In genomic region chr6:108663241-108664194, GRCm38 (mm10) we compare ENCODE assay signal across 9 mouse cellular contexts. TPM values are rescaled to one million over a fixed set of nuclear protein-coding genes. Genes with fewer than 3 reads are reported as not detected.
DNase-seq lines count a peak whose midpoint lies in the region; ATAC-seq lines count a peak whose summit lies in the region.
"Had no signal": no experiment of that assay in that cellular context is flagged by ENCODE, and none has a peak within 500 bp of the region (broad histone marks: within the 10 kb centered on the region; RNA-seq: fewer than 3 reads in every experiment).

No protein-coding gene starts in this region.

- no peak for DNase-seq in heart, postnatal 4 days
- no peak for DNase-seq in midbrain, embryonic 11.5 days (ENCODE audit: low spot score, missing footprints)
- no peak for DNase-seq in left cerebral cortex, adult 8-10 months (ENCODE audit: low spot score in 2 of 2)
- no peak for DNase-seq in frontal cortex, postnatal 25 days (ENCODE audit: low spot score in 2 of 2)
- DNase-seq: right cerebral cortex, postnatal 25 days had no signal

- WGBS in heart, embryonic 11.5 days (ENCODE audit: insufficient replicate concordance): 76% methylated on average over 8 of the region's 8 CpGs
- 84% methylated on average over 8 of the region's 8 CpGs for WGBS in midbrain, embryonic 16.5 days
- WGBS in midbrain, embryonic 11.5 days: 86% methylated on average over 8 of the region's 8 CpGs
- WGBS in intestine, embryonic 15.5 days: 63% methylated on average over 8 of the region's 8 CpGs
- 69% methylated on average over 8 of the region's 8 CpGs for WGBS in stomach, embryonic 16.5 days

- H3K4me2 ChIP-seq in heart, embryonic 11.5 days: peak overlapping the region; percentile 84
- peak overlapping the region; percentile 25 for H3K4me2 ChIP-seq in midbrain, embryonic 16.5 days (ENCODE audit: low read length)
- no peak overlapping the region for H3K4me2 ChIP-seq in midbrain, embryonic 11.5 days
- peak overlapping the region; percentile 82 for H3K4me2 ChIP-seq in intestine, embryonic 15.5 days (replicated peaks)
- H3K4me2 ChIP-seq in stomach, embryonic 16.5 days (ENCODE audit: low read depth, low read length): peak overlapping the region; percentile 86

- peaks cover 25% of the 10 kb centered on the region for H3K4me1 ChIP-seq in heart, embryonic 11.5 days (ENCODE audit: control insufficient read depth, insufficient read depth, low read length)
- peaks cover 14% of the 10 kb centered on the region for H3K4me1 ChIP-seq in midbrain, embryonic 16.5 days (ENCODE audit: control insufficient read depth, insufficient read depth, low read length)
- H3K4me1 ChIP-seq in midbrain, embryonic 11.5 days (ENCODE audit: control insufficient read depth, insufficient read depth, low read length): peaks cover 13% of the 10 kb centered on the region
- H3K4me1 ChIP-seq in intestine, embryonic 15.5 days (replicated peaks): peaks cover 27% of the 10 kb centered on the region
- H3K4me1 ChIP-seq in stomach, embryonic 16.5 days (ENCODE audit: control insufficient read depth, insufficient read depth, low read length): peaks cover 38% of the 10 kb centered on the region

- ATAC-seq in heart, embryonic 11.5 days (replicated peaks; ENCODE audit: insufficient number of reproducible peaks, low FRiP score, low TSS enrichment): no peak
- ATAC-seq in midbrain, embryonic 16.5 days: no peak
- ATAC-seq in midbrain, embryonic 11.5 days (ENCODE audit: low FRiP score): no peak
- no peak for ATAC-seq in intestine, embryonic 15.5 days
- no peak for ATAC-seq in stomach, embryonic 16.5 days (ENCODE audit: insufficient read depth, low FRiP score)

- H3K9me3 ChIP-seq in heart, embryonic 11.5 days (replicated peaks; ENCODE audit: control insufficient read depth, low read length): no peaks in the 10 kb centered on the region
- no peaks in the 10 kb centered on the region for H3K9me3 ChIP-seq in midbrain, embryonic 16.5 days (replicated peaks; ENCODE audit: control insufficient read depth, low read length, poor library complexity, severe bottlenecking)
- H3K9me3 ChIP-seq in midbrain, embryonic 11.5 days (ENCODE audit: control insufficient read depth, low read length): no peaks in the 10 kb centered on the region
- H3K9me3 ChIP-seq in intestine, embryonic 15.5 days: no peaks in the 10 kb centered on the region
- no peaks in the 10 kb centered on the region for H3K9me3 ChIP-seq in stomach, embryonic 16.5 days (replicated peaks; ENCODE audit: control insufficient read depth, low read length)

- no peaks in the 10 kb centered on the region for H3K27me3 ChIP-seq in heart, embryonic 11.5 days (ENCODE audit: control insufficient read depth, insufficient read depth, low read length)
- H3K27me3 ChIP-seq in midbrain, embryonic 16.5 days (ENCODE audit: control insufficient read depth, insufficient read depth, low read depth, low read length): no peaks in the 10 kb centered on the region; the same call in 1 of the 2 replicates
- peaks cover 16% of the 10 kb centered on the region for H3K27me3 ChIP-seq in midbrain, embryonic 11.5 days (ENCODE audit: control insufficient read depth, insufficient read depth, low read length)
- no peaks in the 10 kb centered on the region for H3K27me3 ChIP-seq in intestine, embryonic 15.5 days (replicated peaks)
- no peaks in the 10 kb centered on the region for H3K27me3 ChIP-seq in stomach, embryonic 16.5 days (ENCODE audit: control insufficient read depth, insufficient read depth, low read length)

- H3K9ac ChIP-seq in heart, embryonic 11.5 days (ENCODE audit: low read depth, low read length): no peak overlapping the region
- H3K9ac ChIP-seq in midbrain, embryonic 16.5 days (ENCODE audit: low read depth, low read length): no peak overlapping the region
- H3K9ac ChIP-seq in midbrain, embryonic 11.5 days (ENCODE audit: low read length): no peak overlapping the region
- H3K9ac ChIP-seq in intestine, embryonic 15.5 days: peak overlapping the region; percentile 23; the same call in 1 of the 2 replicates
- H3K9ac ChIP-seq in stomach, embryonic 16.5 days (ENCODE audit: low read length): peak overlapping the region; percentile 88; the same call in 1 of the 2 replicates

- H3K27ac ChIP-seq in heart, embryonic 11.5 days (ENCODE audit: low read depth, low read length): no peak overlapping the region
- no peak overlapping the region for H3K27ac ChIP-seq in midbrain, embryonic 16.5 days (ENCODE audit: low read length)
- H3K27ac ChIP-seq in midbrain, embryonic 11.5 days (ENCODE audit: low read depth, low read length): no peak overlapping the region
- H3K27ac ChIP-seq in intestine, embryonic 15.5 days: peak overlapping the region; percentile 48; the same call in 1 of the 2 replicates
- H3K27ac ChIP-seq in stomach, embryonic 16.5 days (ENCODE audit: low read length): peak overlapping the region; percentile 72

- no peak overlapping the region for H3K4me3 ChIP-seq in heart, embryonic 11.5 days (ENCODE audit: low read depth, low read length)
- no peak overlapping the region for H3K4me3 ChIP-seq in midbrain, embryonic 16.5 days (ENCODE audit: low read depth, low read length)
- no peak overlapping the region for H3K4me3 ChIP-seq in midbrain, embryonic 11.5 days (ENCODE audit: low read depth, low read length)
- peak overlapping the region; percentile 64 for H3K4me3 ChIP-seq in intestine, embryonic 15.5 days (replicated peaks)
- peak overlapping the region; percentile 78 for H3K4me3 ChIP-seq in stomach, embryonic 16.5 days (replicated peaks; ENCODE audit: low read length)

- peaks cover 9% of the 10 kb centered on the region; the same call in 1 of the 2 replicates for H3K36me3 ChIP-seq in heart, embryonic 11.5 days (ENCODE audit: control insufficient read depth, insufficient read depth, low read length)
- H3K36me3 ChIP-seq in midbrain, embryonic 16.5 days (ENCODE audit: control insufficient read depth, insufficient read depth, low read length): peaks cover 3% of the 10 kb centered on the region; the same call in 1 of the 2 replicates
- no peaks in the 10 kb centered on the region for H3K36me3 ChIP-seq in midbrain, embryonic 11.5 days (ENCODE audit: control insufficient read depth, insufficient read depth, low read length)
- H3K36me3 ChIP-seq in intestine, embryonic 15.5 days: peaks cover 12% of the 10 kb centered on the region
- H3K36me3 ChIP-seq in stomach, embryonic 16.5 days (ENCODE audit: control insufficient read depth, insufficient read depth, low read length): no peaks in the 10 kb centered on the region; the same call in 1 of the 2 replicates

RNA-seq across cellular contexts. Expression of gene Bhlhe40, which starts 3.1 kb away (rescaled TPM):
- 15.2 and 16.2 TPM in 2 replicates for polyA plus RNA-seq in heart, embryonic 11.5 days (2014; fragmentation: Nextera tagmentation; extraction: Ambion mirVana)
- total RNA-seq in heart, postnatal 4 days (2021): 10 to 100 TPM; 59.9 to 74.1 TPM
- polyA plus RNA-seq in midbrain, embryonic 16.5 days (2015; fragmentation: Nextera tagmentation; extraction: Ambion mirVana): 6.6 and 7.8 TPM in 2 replicates
- 1.7 and 2.1 TPM in 2 replicates for polyA plus RNA-seq in midbrain, embryonic 11.5 days (2014; fragmentation: Nextera tagmentation; extraction: Ambion mirVana)
- 46.4 and 50.1 TPM in 2 replicates for polyA plus RNA-seq in intestine, embryonic 15.5 days (2015; fragmentation: Nextera tagmentation; extraction: Ambion mirVana)
- 39.6 and 47.5 TPM in 2 replicates for polyA plus RNA-seq in stomach, embryonic 16.5 days (2015; fragmentation: Nextera tagmentation; extraction: Ambion mirVana)
- 100 to 1,000 TPM in 3 of 4 experiments, 10 to 100 TPM in 1; 92.2 to 130 (median 111) TPM for total RNA-seq in left cerebral cortex, adult 8-10 months (2022)

Comparison
In these comparisons a context has a peak if more than half of its experiments do, and no peak if none do; other contexts are left out.
1. H3K27ac ChIP-seq: peak in intestine, embryonic 15.5 days (single experiment) and stomach, embryonic 16.5 days (single experiment); none in heart, embryonic 11.5 days (single experiment), midbrain, embryonic 16.5 days (single experiment) and midbrain, embryonic 11.5 days (single experiment).
2. H3K4me3 ChIP-seq: peak in intestine, embryonic 15.5 days (single experiment) and stomach, embryonic 16.5 days (single experiment); none in heart, embryonic 11.5 days (single experiment), midbrain, embryonic 16.5 days (single experiment) and midbrain, embryonic 11.5 days (single experiment).
3. H3K9ac ChIP-seq: peak in intestine, embryonic 15.5 days (single experiment) and stomach, embryonic 16.5 days (single experiment); none in heart, embryonic 11.5 days (single experiment), midbrain, embryonic 16.5 days (single experiment) and midbrain, embryonic 11.5 days (single experiment).